Mouse (Mus musculus): ENCODE measurements around the gene Rhbdf2.

- no peak for TF ChIP-seq CTCF (conservative IDR thresholded peaks at IDR 0.05; ENCODE audit: low read length)
- no peak for TF ChIP-seq NANOG (IDR thresholded peaks at IDR 0.05; ENCODE audit: borderline replicate concordance, low read length)
- TF ChIP-seq POU5F1 (IDR thresholded peaks at IDR 0.05; ENCODE audit: borderline replicate concordance, low read length): no peak
These were observed 48.0 kb upstream of the Rhbdf2 start for GRCm38 (mm10) chr11:116674616-116675379.
